Mouse (Mus musculus) c-Kit-positive CD71-negative TER-119-negative erythroid progenitor cells, embryonic 14.5 days (primary cell): ENCODE data around the gene Olfr418.
"Not testable (repeated sequence)": the region's sequence is repeated elsewhere in the genome, so short reads cannot be mapped to it uniquely, and the experiment has no call there.

ENCODE experiments used
- DNase-seq: peaks from one replicate; pipeline ENCODE4 v3.0.0-alpha.2; 2013; ENCODE audit warnings: low read depth

Olfr418 gene

DNA sequence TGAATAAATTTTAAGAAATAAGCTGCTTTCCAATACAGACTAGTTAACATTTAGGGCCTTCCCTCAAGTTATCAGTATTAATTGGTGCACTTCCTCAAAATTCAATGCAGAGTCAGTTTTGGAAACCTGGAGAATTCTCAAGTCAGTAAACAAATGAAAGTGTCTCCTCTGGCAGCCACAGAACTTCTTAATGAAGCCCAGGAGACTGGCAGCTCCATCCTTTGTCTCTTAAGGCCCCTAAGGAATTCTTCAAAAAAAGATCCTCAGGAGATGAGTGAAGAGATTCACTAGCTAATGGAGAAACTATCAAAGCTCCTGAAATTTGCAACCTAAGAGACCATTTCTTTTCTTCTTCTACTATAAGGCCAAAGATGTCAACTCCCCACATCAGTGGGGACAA is at the start of gene Olfr418:
Gene Olfr418 (plus strand): TSS at position 301 of the 400 bp plus-strand sequence.
- no peak for DNase-seq

GRCm38 (mm10) chr1:173216481-173216880 is 49.3 kb upstream of the Olfr418 start:
- no peak for DNase-seq

DNA sequence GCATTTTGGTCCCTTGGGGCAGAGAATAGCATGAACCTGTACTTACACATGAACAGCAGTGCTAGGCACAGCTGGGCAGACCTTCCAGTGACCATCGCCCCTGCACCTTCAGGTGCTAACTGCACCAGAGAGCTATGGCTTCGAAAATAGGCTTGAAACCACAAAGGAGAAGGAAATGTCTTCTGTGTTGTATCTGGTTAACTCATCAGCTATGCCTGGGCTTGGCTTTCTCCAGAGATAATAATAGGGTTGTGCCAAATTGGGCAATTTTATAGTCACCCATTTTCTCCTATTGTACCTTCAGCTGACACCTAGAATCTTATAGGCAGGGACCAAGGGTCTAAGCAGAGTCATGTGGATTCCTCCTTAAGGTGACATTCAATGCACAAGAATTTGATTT is 38.7 kb upstream of the Olfr418 start, which contains the start of gene Fcer1a:
Gene Fcer1a (minus strand): TSS at position 134 of the 400 bp plus-strand sequence.
- DNase-seq = no peak

GRCm38 (mm10) chr1:173237004-173237403 is 28.8 kb upstream of the Olfr418 start:
- DNase-seq = not testable (repeated sequence)

DNA sequence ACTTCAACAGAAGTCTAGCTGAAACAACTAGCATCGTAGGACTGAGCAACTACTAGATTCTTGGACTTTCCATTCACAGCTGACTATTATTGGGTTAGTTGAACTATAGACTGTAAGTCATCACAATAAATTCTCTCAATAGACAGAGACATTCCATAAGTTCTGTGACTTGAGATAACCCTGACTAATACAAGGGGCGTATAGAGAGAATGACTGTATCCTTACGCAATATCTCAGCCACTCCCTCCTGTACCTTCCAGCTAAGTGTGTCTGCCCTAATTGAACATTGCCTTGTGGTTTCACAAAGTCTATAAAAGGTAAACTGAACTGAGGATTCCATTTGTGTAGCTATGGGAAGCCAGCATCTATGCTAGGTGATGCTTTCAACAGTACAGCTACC is 15.9 kb upstream of the Olfr418 start:
- no peak for DNase-seq

DNA sequence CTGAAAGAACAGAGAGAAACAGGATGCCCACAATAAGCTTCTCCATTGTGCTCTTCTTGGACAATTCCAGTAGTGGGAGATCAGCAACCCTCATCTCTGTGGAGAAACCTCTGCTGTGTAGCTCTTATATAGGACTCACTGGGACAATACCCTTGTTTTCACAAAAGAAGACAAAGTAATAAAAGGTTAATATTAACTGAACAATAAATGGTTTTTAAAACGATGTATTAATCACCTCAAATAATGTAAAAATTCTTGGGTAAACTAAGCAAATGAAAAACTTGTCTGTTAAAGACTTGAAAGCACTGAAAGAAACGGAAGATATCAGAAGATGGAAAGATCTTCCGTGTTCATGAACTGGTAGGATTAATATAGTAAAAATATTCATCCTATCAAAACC is 11.9 kb downstream of the Olfr418 start, which contains the start of gene Mptx2:
Gene Mptx2 (minus strand): TSS at position 101 of the 400 bp plus-strand sequence.
- no peak for DNase-seq

GRCm38 (mm10) chr1:173302795-173303194 is 37.0 kb downstream of the Olfr418 start:
- DNase-seq = not testable (repeated sequence)

DNA sequence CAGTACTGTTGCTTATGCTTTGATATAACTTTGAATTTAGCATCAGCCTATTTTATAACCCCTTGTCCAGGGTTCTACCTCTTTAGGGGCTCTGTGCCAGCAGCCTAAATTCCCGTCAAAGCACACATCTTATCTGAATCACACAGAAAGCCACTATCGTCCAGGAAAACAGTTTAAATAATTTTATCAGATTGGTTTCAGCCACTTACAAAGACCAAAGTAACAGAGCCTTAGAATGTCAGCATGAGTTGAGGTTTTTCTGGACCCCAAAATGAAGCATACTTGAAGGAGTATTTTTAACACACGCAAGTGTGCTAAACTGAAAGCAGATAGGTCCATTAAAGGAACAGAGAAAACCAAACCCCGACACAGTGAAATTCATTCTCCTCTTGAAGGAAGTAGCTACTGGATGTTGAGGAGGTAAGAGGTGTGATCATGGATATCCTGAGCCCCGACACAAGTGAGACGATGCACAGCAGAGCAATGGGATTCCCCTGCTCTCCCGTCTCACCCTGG is 47.8 kb downstream of the Olfr418 start:
- not testable (repeated sequence) for DNase-seq

DNA sequence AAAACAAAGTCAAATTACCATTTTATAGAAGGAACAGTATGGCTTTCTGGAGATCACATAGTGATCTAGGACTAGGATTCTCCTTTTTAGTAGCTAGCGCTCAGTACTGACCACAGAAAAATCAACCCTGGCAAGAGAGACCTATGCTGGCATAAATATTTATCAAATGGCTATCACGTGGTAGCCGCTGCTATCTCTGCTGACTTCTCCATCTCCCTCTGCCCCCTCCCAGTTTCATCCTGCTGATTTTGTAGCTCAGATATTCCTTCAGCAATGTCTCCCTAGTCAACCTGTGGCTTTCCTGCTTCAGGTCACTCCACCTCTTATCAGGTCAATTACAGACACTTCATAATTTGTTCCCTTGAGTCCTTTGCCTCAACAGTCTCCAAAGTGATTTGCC is 49.9 kb downstream of the Olfr418 start:
- DNase-seq = no peak

DNA sequence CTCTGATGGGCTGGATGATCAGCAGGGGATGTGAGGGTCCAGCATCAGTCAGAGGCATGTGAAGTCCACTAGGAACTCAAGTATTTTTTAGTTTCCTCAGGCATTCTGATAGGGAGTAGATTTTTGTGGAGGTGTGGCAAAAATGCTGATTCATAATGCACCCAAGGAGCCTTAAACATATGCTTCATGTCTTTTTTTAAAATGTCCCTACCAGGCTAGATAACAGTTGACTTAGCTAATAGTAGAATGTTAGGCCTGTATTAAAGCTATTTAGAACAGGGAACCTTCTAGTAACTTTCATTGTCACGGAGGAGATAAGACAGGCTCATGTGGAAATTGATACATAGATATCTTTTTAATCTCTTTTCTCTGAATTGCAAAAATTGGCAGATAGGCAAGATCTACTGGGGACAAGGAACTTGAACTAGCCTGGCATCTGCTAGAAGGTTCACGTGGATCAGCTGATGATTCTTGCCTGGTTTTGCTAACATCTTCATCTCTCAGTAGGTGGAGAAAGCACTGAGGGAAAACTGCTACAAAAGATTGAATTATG is 52.2 kb downstream of the Olfr418 start:
- no peak for DNase-seq

GRCm38 (mm10) chr1:173321593-173322248 is 55.9 kb downstream of the Olfr418 start:
- no peak for DNase-seq

GRCm38 (mm10) chr1:173322249-173322627 is 56.4 kb downstream of the Olfr418 start:
- no peak for DNase-seq
